Mouse (Mus musculus) thymus, postnatal 25 days (tissue): ENCODE data around the gene Serpina1f.

Experiments
- DNase-seq: peaks from one replicate; pipeline ENCODE4 v3.0.0; 2022

Serpina1f gene

GRCm38 (mm10) chr12:103660076-103660475 is 35.3 kb downstream of the Serpina1f start:
- DNase-seq: no peak

- no peak for DNase-seq
Observed at GRCm38 (mm10) chr12:103659171-103659570, 36.2 kb downstream of the Serpina1f start.

- DNase-seq: no peak
Observed at GRCm38 (mm10) chr12:103657991-103658390, 37.3 kb downstream of the Serpina1f start.

GRCm38 (mm10) chr12:103656848-103657626 is 38.3 kb downstream of the Serpina1f start, which contains the start of gene Serpina6:
Serpina6 (minus strand) TSS chr12:103657212.
- DNase-seq: no peak

GRCm38 (mm10) chr12:103655123-103656044 is 39.9 kb downstream of the Serpina1f start:
- DNase-seq: no peak

DNA sequence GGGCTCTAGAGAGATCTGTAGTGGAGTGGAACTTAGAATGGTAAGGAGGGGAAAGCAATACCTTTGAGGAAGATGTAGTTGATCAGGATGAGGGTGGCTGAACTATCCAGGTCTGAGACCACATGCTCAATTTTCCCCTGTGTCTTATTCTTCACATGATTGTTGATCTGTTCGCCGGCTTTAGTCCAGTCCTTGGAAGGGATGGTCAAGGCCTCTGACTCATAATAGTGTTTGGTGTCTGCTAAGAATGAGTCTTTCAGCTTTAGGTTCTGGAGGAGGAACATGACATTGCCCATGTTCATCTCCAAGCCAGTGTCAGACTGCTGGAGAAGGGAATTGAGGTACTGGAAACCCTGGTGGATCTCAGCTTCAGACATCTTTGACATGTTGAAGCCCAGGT is 41.5 kb downstream of the Serpina1f start:
- no peak for DNase-seq

DNA sequence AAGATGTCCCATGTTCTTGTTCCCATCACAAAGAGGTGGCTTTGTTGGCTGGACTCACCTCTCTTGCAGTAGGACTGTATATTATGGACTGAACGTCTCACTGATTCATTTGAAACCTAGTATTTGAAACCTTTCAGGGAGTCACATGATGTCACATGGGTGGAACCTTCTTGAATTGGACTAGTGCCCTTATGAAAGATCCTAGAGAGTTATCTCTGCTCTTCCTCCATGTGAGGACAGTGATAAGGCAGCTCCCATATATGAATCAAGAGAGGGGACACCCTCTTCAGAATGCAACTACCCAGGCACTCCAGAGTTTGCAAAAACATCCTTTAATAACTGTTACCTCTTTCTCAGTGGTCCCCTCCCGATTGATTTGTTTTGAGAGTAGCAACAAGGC is 49.0 kb downstream of the Serpina1f start:
- DNase-seq: no peak

DNA sequence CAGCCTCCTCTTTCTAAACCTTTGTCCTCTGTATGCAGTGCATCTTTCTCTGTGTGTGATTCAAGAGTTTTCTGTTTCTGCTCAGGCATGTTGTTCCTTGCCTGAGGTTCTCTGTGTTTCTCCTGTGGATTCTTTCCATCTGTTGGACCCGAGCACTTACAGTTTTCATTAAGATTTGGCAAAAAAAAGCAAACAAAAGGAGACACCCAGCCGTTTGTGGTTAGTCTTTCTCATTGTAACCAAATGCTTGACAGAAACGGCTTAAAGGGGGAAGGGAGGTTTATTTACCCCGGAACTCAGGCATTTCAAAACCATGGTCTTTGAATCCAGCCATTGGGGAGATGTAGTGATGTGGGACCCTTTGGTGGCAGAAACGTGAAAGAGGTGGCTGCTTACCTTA is 50.7 kb downstream of the Serpina1f start:
- DNase-seq: no peak

DNA sequence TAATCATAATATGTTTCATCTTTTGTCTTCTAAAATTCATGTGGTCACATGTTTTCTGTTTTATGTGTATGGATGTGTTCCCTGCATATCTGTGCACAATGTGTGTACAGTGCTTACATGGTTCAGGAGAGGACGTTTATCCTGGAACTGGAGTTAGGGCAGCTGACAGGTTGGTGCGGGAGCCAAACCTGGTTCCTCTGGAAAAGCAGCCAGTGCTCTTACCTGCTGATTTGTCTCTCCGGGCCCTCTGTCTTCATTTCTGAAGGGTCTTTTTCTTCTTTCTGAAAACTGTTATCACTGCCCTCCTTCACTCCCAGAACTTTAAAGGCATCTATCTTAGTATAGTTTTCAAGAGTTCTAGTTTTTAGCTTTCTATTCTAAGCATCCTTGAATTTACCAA is 51.5 kb downstream of the Serpina1f start:
- DNase-seq: no peak

DNA sequence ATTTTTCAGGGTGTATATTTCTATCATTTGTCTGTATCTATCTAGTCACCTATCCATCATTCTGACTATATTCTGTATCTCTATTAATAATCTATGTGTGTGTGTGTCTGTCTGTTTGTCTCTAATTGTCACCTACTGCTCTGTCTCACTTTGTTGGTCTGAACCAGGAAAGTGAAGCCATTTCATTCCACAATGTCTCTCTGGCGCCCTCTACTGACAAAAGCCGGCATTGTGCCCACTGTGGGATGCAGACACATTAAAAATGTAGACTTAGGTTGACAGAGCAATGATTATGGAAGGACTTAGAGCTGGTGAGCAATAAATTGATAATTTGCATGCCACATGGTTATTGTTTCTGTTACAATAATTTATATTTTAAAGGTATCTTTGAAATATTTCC is 52.0 kb downstream of the Serpina1f start:
- peak; percentile 58 for DNase-seq
